Mouse (Mus musculus): ENCODE data around the gene Ctbp2.

Ctbp2 gene

DNA sequence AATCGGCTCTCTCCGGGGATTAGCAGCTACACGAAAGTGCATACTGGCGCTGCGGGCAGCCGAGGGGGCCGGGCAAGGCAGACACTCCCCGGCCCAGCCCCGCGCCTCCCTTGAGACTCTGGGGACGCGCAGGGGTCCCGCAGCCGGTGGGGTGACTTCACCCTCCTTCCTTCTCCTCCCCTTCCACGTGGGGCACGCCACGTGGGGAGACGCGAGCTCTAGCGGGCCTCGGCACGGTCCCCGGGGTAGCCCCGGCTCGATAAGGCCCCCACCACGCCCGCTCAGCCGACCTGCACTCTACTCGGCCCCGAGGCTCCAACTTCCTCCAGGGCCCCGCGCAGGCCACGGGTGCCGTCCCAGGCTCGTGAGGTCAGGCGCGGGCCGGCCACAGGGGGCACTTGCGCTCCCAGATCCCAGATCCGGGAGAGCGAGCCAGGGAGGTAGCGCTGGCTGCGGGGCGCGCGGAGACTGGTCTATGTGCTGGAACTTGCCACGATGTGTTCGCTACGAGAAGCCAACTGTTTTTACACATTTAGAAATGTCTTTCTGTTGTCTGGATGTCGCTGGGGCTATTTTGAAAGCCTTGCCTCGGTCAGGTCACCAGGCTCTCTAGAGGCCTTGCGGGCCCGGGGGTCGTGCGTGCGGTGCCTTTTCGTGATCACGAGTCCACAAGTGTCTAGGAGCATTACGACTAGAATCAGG lies at the start of gene Ctbp2:
Gene Ctbp2, minus strand, starts transcription at position 356 of the 702 bp plus-strand sequence.
- peak; percentile 91 for DNase-seq (ENCODE audit: low spot score)

DNA sequence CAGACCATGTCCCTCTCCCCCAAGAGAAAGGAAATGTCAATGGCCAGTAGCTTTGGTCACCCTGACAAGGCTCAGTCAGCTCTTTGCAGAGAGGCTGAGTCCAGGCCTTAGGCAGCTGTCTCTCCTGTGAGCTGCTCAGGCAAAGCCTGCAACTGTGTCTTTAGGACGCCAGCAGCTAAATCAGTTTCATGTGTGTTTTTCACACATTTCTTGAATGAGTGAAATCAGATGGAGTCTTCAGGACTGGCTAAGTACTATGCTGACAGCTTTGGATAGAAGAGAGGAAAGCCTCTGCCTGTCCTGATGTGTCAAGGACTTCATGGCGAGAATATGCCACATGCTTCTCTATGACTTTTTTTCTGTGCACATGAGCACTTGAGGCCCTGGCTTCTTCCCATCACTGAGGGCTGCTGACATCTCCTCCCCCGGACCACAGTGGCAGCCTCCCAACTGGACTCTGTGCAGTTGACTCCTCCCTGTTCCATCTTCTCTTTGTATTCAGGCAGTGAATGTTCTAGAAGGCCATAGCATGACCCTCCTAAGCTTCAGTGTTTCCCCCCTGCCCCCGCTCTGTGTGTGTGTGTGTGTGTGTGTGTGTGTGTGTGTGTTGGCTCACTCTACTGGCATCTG lies 47.4 kb upstream of the Ctbp2 start:
- peak; percentile 81 for DNase-seq (ENCODE audit: low spot score)

GRCm38 (mm10) chr7:133168928-133169327 lies 44.8 kb upstream of the Ctbp2 start:
- DNase-seq (ENCODE audit: low spot score), result no peak

DNA sequence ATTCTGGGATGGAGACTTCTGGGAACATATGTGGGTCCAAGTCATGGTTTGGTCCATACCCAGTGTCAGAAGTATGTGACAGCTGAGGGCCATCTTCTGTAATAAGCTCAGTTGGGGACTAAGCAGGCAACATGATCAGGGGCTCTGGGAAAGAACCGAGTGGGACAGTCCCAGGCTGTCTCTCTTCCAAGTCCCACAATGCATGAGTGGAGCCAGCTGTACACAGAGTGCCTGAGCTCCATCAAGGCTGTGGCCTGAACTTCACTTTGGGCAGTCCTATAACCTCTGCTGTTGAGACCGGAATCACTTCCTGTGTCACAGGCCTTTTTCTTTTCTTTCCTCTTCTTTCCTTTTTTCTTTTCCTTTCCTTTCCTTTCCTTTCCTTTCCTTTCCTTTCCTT lies 43.7 kb upstream of the Ctbp2 start:
- no peak for DNase-seq (ENCODE audit: low spot score)

DNA sequence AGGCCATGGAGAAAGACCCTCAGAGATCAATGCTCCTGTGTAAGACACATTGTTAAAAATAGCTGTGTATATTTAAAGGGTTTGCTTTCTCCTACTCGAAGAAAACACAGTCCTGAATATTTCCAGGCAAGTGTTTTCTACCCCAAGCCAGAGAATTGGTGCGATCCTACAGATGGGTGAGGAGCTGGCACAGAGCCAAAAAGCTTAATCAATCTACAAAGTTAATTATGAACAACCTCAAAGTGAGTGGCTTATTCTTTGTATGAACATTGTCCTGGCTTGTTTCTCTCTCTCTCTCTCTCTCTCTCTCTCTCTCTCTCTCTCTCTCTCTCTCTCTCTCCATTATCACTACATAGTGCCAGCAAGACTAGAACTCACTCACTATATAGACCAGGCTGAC lies 40.6 kb upstream of the Ctbp2 start:
- no peak for DNase-seq (ENCODE audit: low spot score)

DNA sequence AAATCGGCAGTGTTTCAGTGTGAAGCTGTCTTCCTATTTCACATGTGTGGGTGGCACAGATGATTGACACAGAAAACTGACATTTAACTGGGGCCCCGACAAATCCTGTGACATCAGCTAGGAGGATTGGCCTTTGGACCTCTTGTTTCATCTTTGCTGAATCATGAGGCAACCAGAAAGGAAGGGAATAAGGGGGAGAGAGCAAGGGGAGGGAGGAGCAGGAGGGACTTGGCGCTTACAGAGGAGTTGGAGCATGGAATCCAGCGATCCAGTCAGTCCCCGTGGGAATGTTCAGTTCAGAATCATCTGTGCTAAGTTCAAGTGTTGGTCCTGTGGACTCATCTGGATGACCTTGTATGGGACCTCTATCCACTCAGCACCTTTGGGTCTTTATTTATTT lies 38.9 kb upstream of the Ctbp2 start:
- DNase-seq (ENCODE audit: low spot score), result no peak

- no peak for DNase-seq (ENCODE audit: low spot score)
Measured at GRCm38 (mm10) chr7:133162131-133162530, 38.0 kb upstream of the Ctbp2 start.

- DNase-seq (ENCODE audit: low spot score), result no peak
Measured at GRCm38 (mm10) chr7:133161362-133162080, 37.4 kb upstream of the Ctbp2 start.

- no peak for DNase-seq (ENCODE audit: low spot score)
Measured at GRCm38 (mm10) chr7:133159519-133159918, 35.4 kb upstream of the Ctbp2 start.

DNA sequence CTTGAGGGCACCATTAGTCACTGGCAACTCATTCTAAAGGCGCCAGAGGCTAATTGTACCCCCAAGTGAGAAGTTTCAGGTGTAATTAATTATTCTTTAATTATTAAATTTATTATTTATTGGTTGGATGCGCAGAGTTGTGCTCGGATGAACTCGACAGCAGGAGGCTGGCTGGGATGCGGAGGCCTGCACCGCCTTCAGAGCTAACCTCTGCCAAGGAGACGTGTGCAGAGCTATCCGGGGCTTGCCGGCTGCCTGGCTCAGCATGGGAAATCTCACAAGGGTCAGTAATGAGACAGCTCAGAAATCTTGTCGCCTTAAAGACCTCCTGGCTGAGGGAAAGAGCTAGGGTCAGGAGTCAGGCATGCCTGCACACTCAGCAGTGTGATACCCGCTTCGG lies 31.5 kb upstream of the Ctbp2 start:
- no peak for DNase-seq (ENCODE audit: low spot score)

GRCm38 (mm10) chr7:133154846-133155245 lies 30.7 kb upstream of the Ctbp2 start:
- DNase-seq (ENCODE audit: low spot score), result no peak

GRCm38 (mm10) chr7:133139689-133140336 lies 15.7 kb upstream of the Ctbp2 start:
- no peak for DNase-seq (ENCODE audit: low spot score)

DNA sequence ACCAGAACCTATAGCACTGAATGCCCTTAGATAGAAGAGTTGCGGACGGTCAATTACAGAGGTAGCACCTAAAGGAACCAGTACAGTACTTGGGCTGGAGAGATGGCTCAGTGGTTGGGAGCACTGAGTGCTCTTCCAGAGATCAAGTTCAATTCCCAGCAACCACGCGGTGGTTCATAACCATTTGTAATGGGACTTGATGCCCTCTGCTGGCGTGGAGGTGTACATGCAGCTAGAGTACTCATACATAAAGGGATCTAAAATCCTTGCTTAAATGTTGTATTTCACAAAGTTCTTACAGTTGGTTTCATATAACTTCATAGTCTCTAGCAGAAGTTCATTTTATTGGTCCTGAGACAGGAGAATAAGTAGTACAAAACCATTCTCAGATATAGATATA lies 9.4 kb upstream of the Ctbp2 start:
- no peak for DNase-seq (ENCODE audit: low spot score)

DNA sequence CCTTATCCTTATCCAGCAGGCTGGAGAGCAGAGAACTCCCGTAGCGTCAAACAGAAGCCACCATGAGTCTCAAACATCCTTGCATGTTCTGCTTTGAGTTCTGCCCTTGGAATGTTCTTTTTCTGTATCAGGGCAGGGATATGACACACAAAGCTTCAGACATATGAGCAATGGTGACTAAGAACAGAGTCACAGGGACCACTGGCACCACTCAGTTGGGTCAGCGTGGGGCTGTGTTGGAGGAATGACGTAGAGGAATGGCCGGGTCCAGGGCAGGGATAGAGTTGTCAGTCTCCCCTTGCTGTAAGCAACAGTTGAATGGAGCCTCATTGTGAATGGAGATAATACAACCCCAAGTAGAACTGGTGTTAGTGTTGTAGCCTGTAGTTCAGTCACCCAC lies 8.5 kb upstream of the Ctbp2 start:
- DNase-seq (ENCODE audit: low spot score), result no peak

GRCm38 (mm10) chr7:133124701-133125485 lies 739 bp upstream of the Ctbp2 start:
- no peak for DNase-seq (ENCODE audit: low spot score)

DNA sequence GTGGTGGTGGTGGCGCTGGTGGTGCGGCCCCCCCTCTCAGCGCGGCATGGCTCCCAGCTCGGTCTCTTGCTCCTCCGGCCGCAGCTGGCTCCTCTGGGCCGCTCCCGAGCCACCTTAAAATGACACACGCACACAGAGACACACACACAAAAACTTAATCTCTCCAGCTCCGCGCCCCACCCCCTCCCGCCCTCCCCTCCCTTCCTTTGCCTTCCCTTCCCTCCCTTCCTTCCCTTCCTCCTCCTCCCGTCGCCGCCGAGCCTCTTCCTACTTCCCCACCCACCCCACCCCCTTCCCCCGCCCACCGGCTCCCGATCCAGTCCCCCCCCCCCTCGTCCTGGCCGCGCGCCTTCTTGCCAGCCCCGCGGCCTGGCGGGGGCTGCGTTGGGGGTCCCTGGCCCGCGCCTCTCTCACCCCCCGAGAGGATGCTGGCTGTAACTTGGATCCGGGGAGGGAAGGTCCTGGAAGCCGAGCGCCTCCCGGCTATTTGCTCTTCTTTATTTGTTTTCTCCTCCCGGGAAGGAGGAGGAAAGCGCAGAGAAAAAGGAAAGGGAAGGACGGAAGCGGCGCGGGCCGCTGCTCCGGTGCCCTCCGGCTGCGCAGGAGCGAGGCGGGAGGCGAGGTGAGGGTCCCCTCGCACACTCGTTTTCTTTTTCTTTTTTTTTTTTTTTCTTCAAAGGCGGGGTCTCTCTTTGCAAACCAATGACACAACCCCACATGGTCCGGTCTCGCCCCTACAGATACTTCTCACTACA lies 733 bp downstream of the Ctbp2 start, which contains the start of gene Fgfr2:
Gene Fgfr2, minus strand, starts transcription at position 107 of the 755 bp plus-strand sequence.
- peak; percentile 75 for DNase-seq (ENCODE audit: low spot score)

DNA sequence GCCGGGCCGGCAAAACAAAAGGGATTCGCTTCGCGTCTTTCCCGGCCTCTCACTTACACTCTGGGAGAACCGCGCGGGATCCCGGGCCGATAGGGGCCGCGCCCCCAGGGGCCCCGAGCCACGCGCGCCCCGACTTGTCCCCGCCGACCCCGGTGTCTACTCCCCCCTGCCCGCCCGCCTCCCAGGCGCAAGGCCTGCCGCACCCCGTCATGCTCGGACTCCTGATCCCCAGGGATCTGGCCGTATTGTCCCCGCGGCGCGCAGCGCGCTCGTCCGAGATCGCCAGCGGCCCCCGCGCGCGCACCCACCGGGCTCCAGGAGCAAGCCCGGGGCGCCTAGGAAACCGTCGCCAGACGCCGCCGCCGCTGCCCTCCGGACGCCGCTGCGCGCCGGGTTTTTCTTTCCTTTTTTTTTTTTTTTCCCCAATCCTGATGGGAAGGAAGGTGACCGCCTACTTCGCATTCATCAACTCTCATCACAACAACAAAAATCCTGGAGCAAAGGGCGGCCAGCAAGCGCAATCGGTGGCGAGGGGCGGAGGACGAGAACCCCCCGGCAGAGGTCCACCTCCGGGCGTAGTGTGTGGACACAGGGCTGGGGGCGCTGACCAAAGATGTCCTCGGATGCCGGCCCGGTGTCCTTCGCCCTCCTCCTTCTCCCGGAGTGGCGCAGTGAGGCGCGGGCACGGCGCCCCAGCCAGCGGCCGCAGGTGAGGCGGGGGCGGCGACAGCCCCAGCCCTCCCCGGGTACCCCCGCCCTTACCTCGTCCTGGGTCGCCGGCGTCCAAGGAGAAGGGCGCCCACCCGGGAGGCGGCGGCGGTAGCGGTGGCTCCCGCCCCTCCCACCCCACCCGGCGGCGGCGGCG lies 1.5 kb downstream of the Ctbp2 start:
- peak; percentile 76 for DNase-seq (ENCODE audit: low spot score)

- DNase-seq (ENCODE audit: low spot score), result peak; percentile 66
Measured at GRCm38 (mm10) chr7:133121661-133122378, 2.3 kb downstream of the Ctbp2 start.

DNA sequence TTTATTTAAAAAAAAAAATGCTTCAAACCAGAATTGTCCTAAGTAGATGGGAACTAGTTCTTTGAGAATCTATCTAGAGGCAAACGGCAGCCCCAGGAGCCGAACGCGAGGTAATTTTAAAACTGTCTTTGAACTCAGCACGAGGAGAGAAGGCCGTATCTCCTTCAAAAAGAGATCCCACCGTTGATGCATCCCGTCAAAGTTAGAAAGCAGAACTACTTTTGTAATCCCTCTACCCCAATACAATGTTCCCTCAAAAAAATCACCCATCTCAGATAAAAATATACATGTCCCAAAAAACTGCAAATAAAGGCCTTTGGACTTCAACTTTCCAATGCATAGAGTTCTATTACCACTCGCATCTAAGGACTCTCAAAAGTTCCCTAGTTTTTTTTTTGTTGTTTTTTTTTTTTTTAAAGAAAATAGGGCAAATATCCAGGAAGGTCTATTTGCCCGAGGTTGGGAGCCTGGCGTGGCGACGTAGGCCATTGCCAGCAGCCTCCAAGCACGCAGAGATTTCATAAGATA lies 3.0 kb downstream of the Ctbp2 start:
- no peak for DNase-seq (ENCODE audit: low spot score)
